Mouse (Mus musculus) brain, embryonic 18.5 days (tissue): ENCODE results near the gene Srsf5.
"Not testable (repeated sequence)": the region's sequence is repeated elsewhere in the genome, so short reads cannot be mapped to it uniquely, and the experiment has no call there.

Source experiments
- DNase-seq: peaks from one replicate; pipeline ENCODE4 v3.0.0-alpha.2; 2012; ENCODE audit warnings: low read depth, low spot score

Srsf5 gene

GRCm38 (mm10) chr12:80945334-80945995 lies at the start of gene Srsf5:
Gene Srsf5 (plus strand): TSS chr12:80945504.
- DNase-seq = peak; percentile 96

- DNase-seq = no peak
Measured at GRCm38 (mm10) chr12:80909631-80910030, 35.7 kb upstream of the Srsf5 start.

- DNase-seq = no peak
Measured at GRCm38 (mm10) chr12:80917764-80918163, 27.5 kb upstream of the Srsf5 start.

GRCm38 (mm10) chr12:80921301-80921700 lies 24.0 kb upstream of the Srsf5 start:
- DNase-seq = no peak

GRCm38 (mm10) chr12:80922869-80923268 lies 22.4 kb upstream of the Srsf5 start:
- DNase-seq = no peak

- DNase-seq = no peak
Measured at GRCm38 (mm10) chr12:80923602-80924001, 21.7 kb upstream of the Srsf5 start.

GRCm38 (mm10) chr12:80924205-80924604 lies 21.1 kb upstream of the Srsf5 start:
- no peak for DNase-seq

- no peak for DNase-seq
Measured at GRCm38 (mm10) chr12:80925919-80926318, 19.4 kb upstream of the Srsf5 start.

GRCm38 (mm10) chr12:80926550-80926949 lies 18.8 kb upstream of the Srsf5 start:
- no peak for DNase-seq

GRCm38 (mm10) chr12:80927518-80927917 lies 17.8 kb upstream of the Srsf5 start:
- no peak for DNase-seq

- no peak for DNase-seq
Measured at GRCm38 (mm10) chr12:80928881-80929280, 16.4 kb upstream of the Srsf5 start.

GRCm38 (mm10) chr12:80930141-80930540 lies 15.2 kb upstream of the Srsf5 start:
- DNase-seq = no peak

- no peak for DNase-seq
Measured at GRCm38 (mm10) chr12:80931402-80932140, 13.7 kb upstream of the Srsf5 start.

- DNase-seq = no peak
Measured at GRCm38 (mm10) chr12:80932865-80933264, 12.4 kb upstream of the Srsf5 start.

GRCm38 (mm10) chr12:80936751-80937150 lies 8.6 kb upstream of the Srsf5 start:
- DNase-seq = no peak

GRCm38 (mm10) chr12:80937331-80938029 lies 7.8 kb upstream of the Srsf5 start:
- no peak for DNase-seq

- no peak for DNase-seq
Measured at GRCm38 (mm10) chr12:80938642-80939041, 6.7 kb upstream of the Srsf5 start.

- no peak for DNase-seq
Measured at GRCm38 (mm10) chr12:80939165-80939564, 6.1 kb upstream of the Srsf5 start.

GRCm38 (mm10) chr12:80941886-80942285 lies 3.4 kb upstream of the Srsf5 start:
- DNase-seq = no peak

GRCm38 (mm10) chr12:80943395-80943794 lies 1.9 kb upstream of the Srsf5 start:
- no peak for DNase-seq

GRCm38 (mm10) chr12:80944204-80944603 lies 1.1 kb upstream of the Srsf5 start:
- no peak for DNase-seq

- not testable (repeated sequence) for DNase-seq
Measured at GRCm38 (mm10) chr12:80944963-80945333, 356 bp upstream of the Srsf5 start.

GRCm38 (mm10) chr12:80945996-80946355 lies 672 bp downstream of the Srsf5 start:
- DNase-seq = peak; percentile 91
